Mouse (Mus musculus) midbrain, embryonic 12.5 days (tissue): ENCODE measurements around the gene Prss57. TPM values are rescaled to one million over a fixed set of nuclear protein-coding genes. Genes with fewer than 3 reads are reported as not detected.

Experiments
- ATAC-seq: fragments of 200-750 bp; cut with Nextera tagmentation; 2 replicates; pipeline ENCODE4 v1.8.0; 2017; ENCODE audit warnings: low read depth, moderate TSS enrichment, moderate library complexity; ENCODE audit not compliant: low FRiP score
- H3K27ac ChIP-seq: fragments of 300-500 bp; sonication (generic); replicated peaks from 2 replicates; pipeline ENCODE4 v1.5.1; 2016; ENCODE audit warnings: mild to moderate bottlenecking
- H3K27me3 ChIP-seq: fragments of 300-500 bp; sonication (generic); 2 replicates; pipeline ENCODE4 v1.6.1; 2016; ENCODE audit warnings: mild to moderate bottlenecking
- H3K36me3 ChIP-seq: fragments of 300-500 bp; sonication (generic); 2 replicates; pipeline ENCODE4 v1.6.1; 2016
- H3K4me1 ChIP-seq: fragments of 300-500 bp; sonication (generic); 2 replicates; pipeline ENCODE4 v1.6.1; 2016
- H3K4me2 ChIP-seq: fragments of 300-500 bp; sonication (generic); replicated peaks from 2 replicates; pipeline ENCODE4 v1.6.1; 2016; ENCODE audit warnings: mild to moderate bottlenecking, moderate library complexity
- H3K4me3 ChIP-seq: fragments of 300-500 bp; sonication (generic); 2 replicates; pipeline ENCODE4 v1.5.1; 2016; ENCODE audit warnings: mild to moderate bottlenecking
- H3K9ac ChIP-seq: fragments of 300-500 bp; sonication (generic); replicated peaks from 2 replicates; pipeline ENCODE4 v1.6.1; 2016; ENCODE audit warnings: mild to moderate bottlenecking, moderate library complexity
- H3K9me3 ChIP-seq: fragments of 300-500 bp; sonication (generic); 2 replicates; pipeline ENCODE4 v1.6.1; 2016; ENCODE audit warnings: mild to moderate bottlenecking
- WGBS: fragments of 180-500 bp; shearing (Covaris S2); methylation state at CpG from one replicate; pipeline ENCODE4 v1.1.7; 2016; 5-methylcytosine and 5-hydroxymethylcytosine counted together
- polyA plus RNA-seq: library from polyadenylated mRNA; unstranded; fragments of >200 nt; fragmentation: Nextera tagmentation; extraction: Ambion mirVana; gene quantifications from 2 replicates; pipeline ENCODE4 v1.2.1, GENCODE M21; 2016

Prss57 gene
- polyA plus RNA-seq, 1 experiment from 2014 or later = 0.27 TPM

- WGBS = 74% methylated on average over 11 of the region's 11 CpGs
- no peak for ATAC-seq
- peaks cover 43% of the 10 kb centered on the region for H3K36me3 ChIP-seq
These were observed 30.0 kb upstream of the Prss57 start, which contains the start of gene Misp for GRCm38 (mm10) chr10:79820782-79821181. Gene Misp, plus strand, starts transcription at chr10:79820989.

GRCm38 (mm10) chr10:79820277-79820676 is 29.5 kb upstream of the Prss57 start:
- Histone ChIP-seq H3K9me3 (no peaks in the 10 kb centered on the region), H3K27me3 (no peaks in the 10 kb centered on the region), H3K4me3 (no peak overlapping the region), H3K4me2 (no peak overlapping the region), H3K27ac (no peak overlapping the region), H3K36me3 (peaks cover 48% of the 10 kb centered on the region), H3K4me1 (peaks cover 14% of the 10 kb centered on the region), H3K9ac (no peak overlapping the region)
- ATAC-seq = no peak
- WGBS = 87% methylated on average over 8 of the region's 8 CpGs

More at GRCm38 (mm10) chr10:79820782-79821181, 30.0 kb upstream of the Prss57 start, which contains the start of gene Misp:
- no peak within 1 kb of the TSS for H3K4me2 ChIP-seq
- H3K9me3 ChIP-seq = no peaks in the 10 kb centered on the region
- H3K4me1 ChIP-seq = peaks cover 14% of the 10 kb centered on the region
- no peak within 1 kb of the TSS for H3K4me3 ChIP-seq
- H3K27ac ChIP-seq = 0 out of 2 replicates have a peak within 1 kb of the TSS, but pooled peaks have one; percentile 15
- H3K9ac ChIP-seq = no peak within 1 kb of the TSS
- no peaks in the 10 kb centered on the region for H3K27me3 ChIP-seq

- peaks cover 14% of the 10 kb centered on the region for H3K4me1 ChIP-seq
These were observed 28.8 kb upstream of the Prss57 start for GRCm38 (mm10) chr10:79819606-79820005.

GRCm38 (mm10) chr10:79818225-79818624 is 27.5 kb upstream of the Prss57 start:
- no peak overlapping the region for H3K4me3 ChIP-seq
- H3K9me3 ChIP-seq = no peaks in the 10 kb centered on the region
- WGBS = 63% methylated on average over 4 of the region's 4 CpGs
- peaks cover 14% of the 10 kb centered on the region for H3K4me1 ChIP-seq
- 0 out of 2 replicates have a peak overlapping the region, but pooled peaks have one; percentile 8 for H3K27ac ChIP-seq
- no peak for ATAC-seq
- 0 out of 2 replicates have a peak overlapping the region, but pooled peaks have one; percentile 17 for H3K9ac ChIP-seq
- H3K36me3 ChIP-seq = peaks cover 54% of the 10 kb centered on the region
- no peak overlapping the region for H3K4me2 ChIP-seq
- H3K27me3 ChIP-seq = no peaks in the 10 kb centered on the region

More at GRCm38 (mm10) chr10:79819606-79820005, 28.8 kb upstream of the Prss57 start:
- Histone ChIP-seq H3K36me3 (peaks cover 54% of the 10 kb centered on the region), H3K4me2 (no peak overlapping the region), H3K27ac (no peak overlapping the region), H3K4me3 (no peak overlapping the region), H3K9me3 (no peaks in the 10 kb centered on the region), H3K27me3 (no peaks in the 10 kb centered on the region), H3K9ac (no peak overlapping the region)
- ATAC-seq = no peak
- 94% methylated on average over 17 of the region's 17 CpGs for WGBS

GRCm38 (mm10) chr10:79817111-79817510 is 26.4 kb upstream of the Prss57 start:
- WGBS = 80% methylated on average over 2 of the region's 2 CpGs
- ATAC-seq = no peak
- no peaks in the 10 kb centered on the region for H3K27me3 ChIP-seq
- H3K4me2 ChIP-seq = no peak overlapping the region
- H3K36me3 ChIP-seq = peaks cover 60% of the 10 kb centered on the region
- H3K4me1 ChIP-seq = peaks cover 8% of the 10 kb centered on the region; the same call in 1 of the 2 replicates
- no peaks in the 10 kb centered on the region for H3K9me3 ChIP-seq
- no peak overlapping the region for H3K4me3 ChIP-seq
- no peak overlapping the region for H3K9ac ChIP-seq
- H3K27ac ChIP-seq = no peak overlapping the region

- H3K4me1 ChIP-seq = 0 out of 2 replicates have a peak, but pooled peaks cover 5% of the 10 kb centered on the region
- H3K27ac ChIP-seq = no peak overlapping the region
- no peaks in the 10 kb centered on the region for H3K9me3 ChIP-seq
- H3K27me3 ChIP-seq = no peaks in the 10 kb centered on the region
- no peak overlapping the region for H3K4me3 ChIP-seq
- H3K9ac ChIP-seq = no peak overlapping the region
- H3K36me3 ChIP-seq = peaks cover 70% of the 10 kb centered on the region
- no peak for ATAC-seq
- no peak overlapping the region for H3K4me2 ChIP-seq
- 89% methylated on average over 12 of the region's 12 CpGs for WGBS
These were observed 25.1 kb upstream of the Prss57 start for GRCm38 (mm10) chr10:79815671-79816494.

GRCm38 (mm10) chr10:79814271-79814842 is 23.6 kb upstream of the Prss57 start:
- no peak overlapping the region for H3K4me2 ChIP-seq
- peaks cover 70% of the 10 kb centered on the region for H3K36me3 ChIP-seq
- H3K4me1 ChIP-seq = 0 out of 2 replicates have a peak, but pooled peaks cover 5% of the 10 kb centered on the region
- no peak for ATAC-seq
- H3K9me3 ChIP-seq = no peaks in the 10 kb centered on the region
- no peak overlapping the region for H3K9ac ChIP-seq
- 81% methylated on average over 5 of the region's 5 CpGs for WGBS
- H3K4me3 ChIP-seq = no peak overlapping the region
- no peaks in the 10 kb centered on the region for H3K27me3 ChIP-seq
- 0 out of 2 replicates have a peak overlapping the region, but pooled peaks have one; percentile 58 for H3K27ac ChIP-seq

- WGBS = 30% methylated on average over 15 of the region's 15 CpGs
- H3K4me1 ChIP-seq = peaks cover 8% of the 10 kb centered on the region
- H3K27me3 ChIP-seq = no peaks in the 10 kb centered on the region
- H3K9me3 ChIP-seq = no peaks in the 10 kb centered on the region
- H3K4me2 ChIP-seq = no peak overlapping the region
- 0 out of 2 replicates have a peak, but pooled peaks have one; percentile 21 for ATAC-seq
- H3K36me3 ChIP-seq = peaks cover 78% of the 10 kb centered on the region
- H3K4me3 ChIP-seq = no peak overlapping the region
- H3K9ac ChIP-seq = no peak overlapping the region
- peak overlapping the region; percentile 68 for H3K27ac ChIP-seq
These were observed 21.2 kb upstream of the Prss57 start for GRCm38 (mm10) chr10:79811736-79812637.

GRCm38 (mm10) chr10:79808728-79809127 is 18.0 kb upstream of the Prss57 start:
- ATAC-seq = no peak

GRCm38 (mm10) chr10:79807826-79808225 is 17.1 kb upstream of the Prss57 start:
- no peak for ATAC-seq
- H3K4me2 ChIP-seq = no peak overlapping the region
- 61% methylated on average over 11 of the region's 11 CpGs for WGBS
- H3K27ac ChIP-seq = peak overlapping the region; percentile 75
- peak overlapping the region; percentile 8; the same call in 1 of the 2 replicates for H3K9ac ChIP-seq
- peaks cover 49% of the 10 kb centered on the region for H3K4me1 ChIP-seq
- peaks cover 60% of the 10 kb centered on the region for H3K36me3 ChIP-seq
- H3K4me3 ChIP-seq = no peak overlapping the region
- no peaks in the 10 kb centered on the region for H3K9me3 ChIP-seq
- H3K27me3 ChIP-seq = no peaks in the 10 kb centered on the region

More at GRCm38 (mm10) chr10:79808728-79809127, 18.0 kb upstream of the Prss57 start:
- peaks cover 40% of the 10 kb centered on the region for H3K4me1 ChIP-seq
- H3K4me3 ChIP-seq = no peak overlapping the region
- H3K36me3 ChIP-seq = peaks cover 60% of the 10 kb centered on the region
- H3K4me2 ChIP-seq = no peak overlapping the region
- no peaks in the 10 kb centered on the region for H3K27me3 ChIP-seq
- WGBS = 93% methylated on average over 11 of the region's 11 CpGs
- H3K9ac ChIP-seq = no peak overlapping the region
- H3K27ac ChIP-seq = peak overlapping the region; percentile 75; the same call in 1 of the 2 replicates
- no peaks in the 10 kb centered on the region for H3K9me3 ChIP-seq

- ATAC-seq = no peak
- no peak overlapping the region for H3K4me2 ChIP-seq
- 83% methylated on average over 10 of the region's 10 CpGs for WGBS
- peaks cover 57% of the 10 kb centered on the region for H3K4me1 ChIP-seq
- no peak overlapping the region for H3K9ac ChIP-seq
- H3K27me3 ChIP-seq = no peaks in the 10 kb centered on the region
- H3K36me3 ChIP-seq = peaks cover 54% of the 10 kb centered on the region
- H3K27ac ChIP-seq = peak overlapping the region; percentile 75
- H3K9me3 ChIP-seq = no peaks in the 10 kb centered on the region
- no peak overlapping the region for H3K4me3 ChIP-seq
These were observed 16.2 kb upstream of the Prss57 start for GRCm38 (mm10) chr10:79806972-79807371.
